7 mouse cellular contexts compared by ENCODE assay signal in the genomic region with DNA sequence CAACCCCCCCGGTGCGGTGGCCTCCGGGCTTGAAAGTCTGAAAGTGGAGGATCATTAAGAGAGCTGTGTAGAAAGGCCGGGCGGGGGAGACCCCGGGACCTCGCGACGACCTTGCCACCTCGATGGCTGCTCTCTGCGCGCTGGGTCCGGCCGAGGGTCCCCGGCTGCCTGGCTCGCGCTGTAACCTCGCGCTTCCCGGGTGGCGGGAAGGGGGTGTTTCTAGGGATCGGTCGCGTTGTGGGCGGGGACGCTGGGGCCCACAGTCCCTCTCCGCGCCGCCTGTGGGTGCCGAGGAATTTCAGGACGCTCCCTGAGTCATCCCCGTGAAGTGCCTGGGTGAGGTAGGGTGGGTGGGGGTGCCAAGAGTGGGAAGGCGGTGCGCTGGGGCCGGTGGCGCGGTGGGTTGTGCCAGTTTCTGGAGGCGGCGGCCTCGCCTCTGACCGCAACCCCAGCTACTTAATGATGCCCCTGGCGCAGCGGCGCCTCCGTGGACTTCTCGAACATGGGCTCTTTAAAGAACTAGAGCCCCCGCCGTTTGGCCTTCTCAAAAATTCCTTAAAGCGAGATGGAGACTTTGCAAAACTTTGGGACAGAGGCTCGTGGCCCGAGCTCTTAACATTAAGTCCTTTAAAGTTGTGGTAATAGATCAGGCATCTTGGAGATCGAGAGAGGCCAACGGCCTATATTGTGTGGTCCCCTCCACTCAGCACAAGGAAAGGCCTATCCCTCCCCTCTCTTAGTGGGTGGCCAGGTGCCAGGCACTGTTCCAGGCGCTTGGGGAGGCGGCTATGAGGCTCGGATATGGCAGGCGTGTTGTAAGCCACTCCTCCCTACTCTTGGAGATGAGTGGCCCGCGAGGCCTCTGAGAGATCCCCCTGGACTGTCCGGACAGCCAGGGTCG. TPM values are rescaled to one million over a fixed set of nuclear protein-coding genes. Genes with fewer than 3 reads are reported as not detected.
DNase-seq lines count a peak whose midpoint lies in the region; ATAC-seq and TF ChIP-seq lines count a peak whose summit lies in the region.

No protein-coding gene starts in this region.

- TF ChIP-seq POLR2A in testis, adult 2 months (IDR thresholded peaks at IDR 0.05; ENCODE audit: control insufficient read depth, low read depth, low read length): 0 out of 2 replicates have a peak, but pooled peaks have one; percentile 21
- no peak for TF ChIP-seq POLR2A in embryonic fibroblast, embryonic 13.5 days (IDR thresholded peaks at IDR 0.05; ENCODE audit: low read depth, low read length)
- no peak for TF ChIP-seq POLR2A in lung, adult 2 months (IDR thresholded peaks at IDR 0.05; ENCODE audit: borderline replicate concordance, extremely low read depth, low read depth, low read length)

- H3K36me3 ChIP-seq in testis, adult 2 months (ENCODE audit: control insufficient read depth, insufficient read depth, low read length): no peaks in the 10 kb centered on the region

- peak; percentile 16 for ATAC-seq in inflammation-experienced regulatory T-cells, adult 6 months

- no peak for TF ChIP-seq CTCF in testis, adult 2 months (IDR thresholded peaks at IDR 0.05; ENCODE audit: control insufficient read depth, insufficient read depth, insufficient replicate concordance, low read depth, low read length)
- TF ChIP-seq CTCF in embryonic fibroblast, embryonic 13.5 days (IDR thresholded peaks at IDR 0.05; ENCODE audit: borderline replicate concordance, insufficient read depth, low read length): no peak
- no peak for TF ChIP-seq CTCF in lung, adult 2 months (IDR thresholded peaks at IDR 0.05; ENCODE audit: insufficient read depth, low read length)

- WGBS in lung, adult 2 months: under 1% methylated on average over 59 of the region's 61 CpGs

- no peak for DNase-seq in testis, postnatal 10 days (ENCODE audit: low spot score)
- peak; percentile 55 for DNase-seq in adipocyte (ENCODE audit: low spot score)
- DNase-seq in lung, adult 2 months: peak; percentile 70
- peak; percentile 60 to 63 for DNase-seq in right cerebral cortex, postnatal 10 days (ENCODE audit: low spot score in 2 of 2)

- H3K27me3 ChIP-seq in testis, adult 2 months (ENCODE audit: control insufficient read depth, insufficient read depth, low read length): no peaks in the 10 kb centered on the region

- peaks cover 65% of the 10 kb centered on the region for H3K4me1 ChIP-seq in testis, adult 2 months (ENCODE audit: control insufficient read depth, insufficient read depth, low read length)
- H3K4me1 ChIP-seq in embryonic fibroblast, embryonic 13.5 days (ENCODE audit: control insufficient read depth, insufficient read depth, low read length): peaks cover 16% of the 10 kb centered on the region
- peaks cover 22% of the 10 kb centered on the region for H3K4me1 ChIP-seq in lung, adult 2 months (ENCODE audit: control insufficient read depth, insufficient read depth, low read length)

- H3K4me3 ChIP-seq in testis, adult 2 months (ENCODE audit: control insufficient read depth, low read depth, low read length): peak overlapping the region; percentile 83
- peak overlapping the region; percentile 52 for H3K4me3 ChIP-seq in embryonic fibroblast, embryonic 13.5 days (ENCODE audit: insufficient read depth, low read length)
- H3K4me3 ChIP-seq in lung, adult 2 months (replicated peaks; ENCODE audit: extremely low read depth, low read depth, low read length): peak overlapping the region; percentile 47

- H3K27ac ChIP-seq in testis, adult 2 months (ENCODE audit: control insufficient read depth, insufficient read depth, low read depth, low read length): peak overlapping the region; percentile 84
- peak overlapping the region; percentile 88 for H3K27ac ChIP-seq in embryonic fibroblast, embryonic 13.5 days (ENCODE audit: insufficient read depth, low read length)

RNA-seq across cellular contexts. Expression of a gene that starts 52.5 kb away (rescaled TPM):
- polyA plus RNA-seq in testis, adult 2 months (2012; rRNA removed): 26.9 and 32.1 TPM in 2 replicates
- polyA plus RNA-seq in embryonic fibroblast, embryonic 13.5 days (2011; ENCODE audit: insufficient read length, low read depth, missing spikeins): 31.3 and 33.7 TPM in 2 replicates
- polyA plus RNA-seq in inflammation-experienced regulatory T-cells, adult 6 months (2017; shearing (Covaris generic)): 10 to 100 TPM in 2 of 3 experiments, 1 to 10 TPM in 1; 9.6 to 54.3 (median 13.6) TPM
- 4.4 and 4.5 TPM in 2 replicates for polyA plus RNA-seq in lung, adult 2 months (2012; rRNA removed)
